Mouse (Mus musculus) forebrain, embryonic 15.5 days (tissue): ENCODE measurements around the gene Gtf2f2. TPM values are rescaled to one million over a fixed set of nuclear protein-coding genes. Genes with fewer than 3 reads are reported as not detected.
A peak's percentile ranks its signal among the peaks of the same experiment; 100 is the strongest.

Experiments
- ATAC-seq: fragments of 200-750 bp; cut with Nextera tagmentation; replicated peaks from 2 replicates; pipeline ENCODE4 v1.8.0; 2017; ENCODE audit warnings: mild to moderate bottlenecking, moderate TSS enrichment, moderate library complexity
- H3K27ac ChIP-seq: fragments of 300-500 bp; sonication (generic); replicated peaks from 2 replicates; pipeline ENCODE4 v1.5.1; 2015; ENCODE audit warnings: mild to moderate bottlenecking, inconsistent platforms
- H3K27me3 ChIP-seq: fragments of 300-500 bp; sonication (generic); 2 replicates; pipeline ENCODE4 v1.6.1; 2015; ENCODE audit warnings: inconsistent platforms
- H3K36me3 ChIP-seq: fragments of 300-500 bp; sonication (generic); 2 replicates; pipeline ENCODE4 v1.6.1; 2015; ENCODE audit warnings: mild to moderate bottlenecking, inconsistent platforms
- H3K4me1 ChIP-seq: fragments of 300-500 bp; sonication (generic); 2 replicates; pipeline ENCODE4 v1.6.1; 2015; ENCODE audit warnings: inconsistent platforms
- H3K4me2 ChIP-seq: fragments of 300-500 bp; sonication (generic); replicated peaks from 2 replicates; pipeline ENCODE4 v1.6.1; 2015; ENCODE audit warnings: mild to moderate bottlenecking, inconsistent platforms
- H3K4me3 ChIP-seq: fragments of 300-500 bp; sonication (generic); 2 replicates; pipeline ENCODE4 v1.5.1; 2015; ENCODE audit warnings: mild to moderate bottlenecking, inconsistent platforms
- H3K9ac ChIP-seq: fragments of 300-500 bp; sonication (generic); replicated peaks from 2 replicates; pipeline ENCODE4 v1.6.1; 2015; ENCODE audit warnings: mild to moderate bottlenecking, inconsistent platforms
- H3K9me3 ChIP-seq: fragments of 300-500 bp; sonication (generic); 2 replicates; pipeline ENCODE4 v1.6.1; 2016; ENCODE audit warnings: inconsistent platforms
- WGBS: fragments of 180-500 bp; shearing (Covaris S2); methylation state at CpG from one replicate; pipeline ENCODE4 v1.1.7; 2015; ENCODE audit warnings: mixed read lengths; 5-methylcytosine and 5-hydroxymethylcytosine counted together
- polyA plus RNA-seq: library from polyadenylated mRNA; unstranded; fragments of >200 nt; fragmentation: Nextera tagmentation; extraction: Ambion mirVana; gene quantifications from 2 replicates; pipeline ENCODE4 v1.2.1, GENCODE M21; 2015

The Gtf2f2 gene
- polyA plus RNA-seq: 47.4 and 51.7 TPM in 2 replicates

GRCm38 (mm10) chr14:76010102-76011061 is at the start of gene Gtf2f2:
Gene Gtf2f2, minus strand, starts transcription at chr14:76010865.
- H3K36me3 ChIP-seq: no peaks in the 10 kb centered on the region
- peak within 1 kb of the TSS; percentile 79 for H3K27ac ChIP-seq
- ATAC-seq: peak; percentile 95
- H3K4me2 ChIP-seq: peak within 1 kb of the TSS; percentile 62
- no peaks in the 10 kb centered on the region for H3K27me3 ChIP-seq
- no peaks in the 10 kb centered on the region for H3K9me3 ChIP-seq
- H3K4me3 ChIP-seq: peak within 1 kb of the TSS; percentile 97
- 1% methylated on average over 67 of the region's 67 CpGs for WGBS
- peaks cover 31% of the 10 kb centered on the region for H3K4me1 ChIP-seq
- H3K9ac ChIP-seq: peak within 1 kb of the TSS; percentile 80

- H3K27ac ChIP-seq: no peak overlapping the region
- no peaks in the 10 kb centered on the region for H3K27me3 ChIP-seq
- H3K4me2 ChIP-seq: no peak overlapping the region
- H3K9me3 ChIP-seq: no peaks in the 10 kb centered on the region
- no peak overlapping the region for H3K9ac ChIP-seq
- WGBS: 77% methylated on average over 5 of the region's 5 CpGs
- no peaks in the 10 kb centered on the region for H3K36me3 ChIP-seq
- no peak overlapping the region for H3K4me3 ChIP-seq
- H3K4me1 ChIP-seq: no peaks in the 10 kb centered on the region
- ATAC-seq: no peak
These were observed 48.8 kb upstream of the Gtf2f2 start for GRCm38 (mm10) chr14:76059441-76059840.

DNA sequence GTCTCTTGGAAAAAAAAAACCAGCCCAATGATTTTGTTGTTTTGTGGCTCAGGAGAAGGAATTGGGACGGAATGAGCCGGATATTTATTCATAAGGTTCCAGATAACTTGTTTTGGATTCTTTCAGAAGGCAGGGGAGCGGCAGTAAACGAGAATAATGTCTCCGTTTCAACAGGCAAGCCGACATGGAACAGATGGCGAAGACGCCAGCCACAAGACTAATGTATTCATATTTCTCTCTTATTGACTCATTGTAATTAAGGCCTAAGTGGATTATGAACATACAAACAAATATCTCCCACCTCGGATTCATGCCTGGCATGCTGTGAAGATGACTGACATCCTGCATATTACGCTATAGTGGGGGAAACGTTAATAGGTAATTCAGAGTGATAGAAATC is 43.1 kb upstream of the Gtf2f2 start:
- Histone ChIP-seq H3K4me1 (peaks cover 13% of the 10 kb centered on the region), H3K4me2 (no peak overlapping the region), H3K27ac (peak overlapping the region; percentile 13), H3K9me3 (no peaks in the 10 kb centered on the region), H3K36me3 (no peaks in the 10 kb centered on the region), H3K4me3 (no peak overlapping the region), H3K27me3 (no peaks in the 10 kb centered on the region), H3K9ac (no peak overlapping the region)
- no peak for ATAC-seq
- WGBS: 54% methylated on average over 11 of the region's 11 CpGs

DNA sequence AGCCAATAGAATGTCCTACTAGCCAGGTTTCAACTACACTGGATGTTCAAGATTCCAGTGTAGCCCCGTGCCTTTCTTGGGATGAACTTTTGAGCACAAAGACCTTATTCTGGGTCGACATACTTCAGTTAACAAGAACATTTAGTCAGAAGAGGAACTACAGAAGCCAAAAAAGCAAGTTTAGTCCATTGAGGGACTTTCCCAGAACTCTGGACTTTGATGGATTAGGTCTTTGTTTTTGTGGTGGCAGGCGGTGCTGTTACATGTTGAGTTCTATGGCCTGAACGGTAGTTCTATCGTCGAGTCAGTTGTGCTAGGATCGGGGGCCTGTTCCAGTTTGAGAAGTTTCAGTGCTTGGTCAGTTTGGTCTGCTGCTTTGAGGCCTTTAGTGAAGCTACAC is 41.3 kb upstream of the Gtf2f2 start:
- 89% methylated on average over 7 of the region's 7 CpGs for WGBS

DNA sequence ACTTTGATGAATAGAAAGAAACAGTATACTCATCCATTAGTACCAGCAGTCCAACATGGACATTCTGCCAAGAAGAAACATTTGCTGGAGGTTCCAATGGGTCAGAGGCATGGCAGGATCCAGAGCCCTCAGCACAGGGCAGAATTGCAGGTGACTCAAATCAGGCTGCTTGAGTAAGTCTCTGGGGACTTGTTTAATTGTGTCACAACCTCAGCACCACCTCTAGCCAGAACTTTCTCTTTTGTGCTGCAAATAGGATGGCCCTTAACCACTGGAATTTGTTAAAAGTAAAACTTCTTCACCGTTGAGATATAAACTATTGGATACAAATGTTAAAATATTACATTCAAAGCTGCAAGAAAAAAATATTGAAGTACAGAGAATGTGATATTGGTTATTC is 35.1 kb upstream of the Gtf2f2 start:
- no peak overlapping the region for H3K4me3 ChIP-seq
- H3K27me3 ChIP-seq: no peaks in the 10 kb centered on the region
- H3K9ac ChIP-seq: no peak overlapping the region
- no peaks in the 10 kb centered on the region for H3K36me3 ChIP-seq
- no peak overlapping the region for H3K4me2 ChIP-seq
- H3K9me3 ChIP-seq: no peaks in the 10 kb centered on the region
- 0 out of 2 replicates have a peak, but pooled peaks cover 3% of the 10 kb centered on the region for H3K4me1 ChIP-seq
- H3K27ac ChIP-seq: no peak overlapping the region
- ATAC-seq: no peak
- 63% methylated on average over 1 of the region's 1 CpGs for WGBS

More for the DNA sequence above, 41.3 kb upstream of the Gtf2f2 start:
- peaks cover 13% of the 10 kb centered on the region for H3K4me1 ChIP-seq
- H3K36me3 ChIP-seq: no peaks in the 10 kb centered on the region
- no peak for ATAC-seq
- H3K9ac ChIP-seq: no peak overlapping the region
- no peak overlapping the region for H3K27ac ChIP-seq
- no peak overlapping the region for H3K4me2 ChIP-seq
- no peaks in the 10 kb centered on the region for H3K27me3 ChIP-seq
- no peaks in the 10 kb centered on the region for H3K9me3 ChIP-seq
- no peak overlapping the region for H3K4me3 ChIP-seq

DNA sequence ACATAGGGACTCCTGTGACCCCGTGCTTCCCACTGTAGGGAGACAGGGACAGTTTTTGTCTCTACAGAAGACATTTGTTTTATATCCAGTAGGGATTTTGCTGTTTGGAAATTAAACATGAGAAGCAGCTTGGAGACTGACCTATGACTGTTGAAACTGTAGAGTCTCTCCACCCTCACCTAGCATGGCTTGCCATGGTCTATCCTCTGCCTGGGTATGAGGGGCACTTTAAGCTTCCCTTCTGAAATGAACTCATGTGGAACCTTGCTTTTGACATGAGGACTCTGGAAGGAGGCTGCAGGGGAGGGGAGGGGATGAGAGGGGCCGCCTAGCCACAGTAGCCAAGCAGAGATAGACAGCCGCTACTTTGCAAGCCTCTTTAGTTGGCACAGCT is 33.5 kb upstream of the Gtf2f2 start:
- no peaks in the 10 kb centered on the region for H3K27me3 ChIP-seq
- no peaks in the 10 kb centered on the region for H3K9me3 ChIP-seq
- no peak overlapping the region for H3K4me2 ChIP-seq
- no peaks in the 10 kb centered on the region for H3K36me3 ChIP-seq
- H3K9ac ChIP-seq: no peak overlapping the region
- ATAC-seq: no peak
- no peak overlapping the region for H3K27ac ChIP-seq
- no peak overlapping the region for H3K4me3 ChIP-seq
- 0 out of 2 replicates have a peak, but pooled peaks cover 3% of the 10 kb centered on the region for H3K4me1 ChIP-seq
- WGBS: 50% methylated on average over 3 of the region's 3 CpGs

DNA sequence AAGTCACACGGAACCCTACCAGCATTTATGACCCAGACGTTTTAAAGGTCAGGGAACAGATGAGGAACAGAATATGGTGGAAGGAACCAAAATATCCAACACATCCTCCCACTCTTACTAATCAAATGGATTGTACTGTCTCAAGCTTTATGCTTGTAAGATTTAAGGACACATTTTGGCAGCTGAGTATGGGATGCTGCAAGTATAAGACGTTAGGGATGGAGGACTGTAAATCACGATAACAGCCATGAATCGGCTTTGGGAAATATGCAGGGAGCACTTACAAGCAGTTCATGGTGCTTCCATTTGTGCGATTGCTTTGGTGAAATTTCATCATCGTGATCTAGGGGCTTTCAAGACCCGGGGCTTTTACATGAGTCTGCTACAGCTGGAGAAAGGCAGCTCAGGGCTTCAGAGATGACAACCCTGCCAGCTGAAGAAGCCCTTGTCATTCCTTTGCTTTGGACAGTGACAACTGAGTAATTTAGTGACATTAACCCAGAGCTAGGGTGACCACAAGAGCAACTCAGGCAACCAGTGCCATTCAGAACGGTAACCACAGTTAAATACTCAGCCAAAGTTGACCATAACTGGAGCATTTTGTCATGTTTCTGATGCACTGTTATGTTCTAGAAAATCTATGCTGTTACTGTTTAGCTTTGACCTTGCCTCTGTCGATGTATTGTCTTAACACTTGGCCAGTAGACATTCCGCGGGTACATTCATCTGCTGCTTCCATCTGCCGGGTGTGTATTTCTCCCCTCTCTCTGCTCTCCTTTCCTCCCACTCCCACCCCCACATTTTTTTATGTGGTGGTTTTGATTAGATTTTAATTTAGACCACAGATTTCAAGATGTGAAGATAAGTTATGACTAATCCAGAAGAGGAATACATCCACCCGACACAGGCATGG is 32.8 kb upstream of the Gtf2f2 start:
- 87% methylated on average over 14 of the region's 14 CpGs for WGBS
- Histone ChIP-seq H3K9me3 (no peaks in the 10 kb centered on the region), H3K27me3 (no peaks in the 10 kb centered on the region), H3K9ac (no peak overlapping the region), H3K4me3 (no peak overlapping the region), H3K4me2 (no peak overlapping the region), H3K4me1 (0 out of 2 replicates have a peak, but pooled peaks cover 3% of the 10 kb centered on the region), H3K27ac (no peak overlapping the region), H3K36me3 (no peaks in the 10 kb centered on the region)
- ATAC-seq: no peak

DNA sequence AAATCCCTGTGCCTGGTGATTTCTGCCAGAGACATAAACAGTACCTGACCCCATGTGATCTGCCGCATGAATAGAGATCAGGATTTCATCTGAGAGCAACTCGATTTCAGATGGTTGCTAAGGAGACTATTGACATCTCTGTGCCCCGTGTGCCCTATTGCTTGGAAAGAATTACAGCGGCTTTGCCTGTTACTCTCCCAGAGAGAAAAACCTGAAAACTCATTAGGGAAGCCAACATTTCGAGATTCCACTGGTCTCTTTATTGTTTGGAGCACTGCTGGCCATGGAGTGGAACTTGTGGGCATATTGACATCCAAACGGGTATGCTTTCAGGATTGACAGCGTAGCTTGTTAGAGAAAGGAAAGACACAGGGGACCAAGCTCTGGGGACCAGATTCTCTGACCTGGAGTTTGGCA is 22.6 kb upstream of the Gtf2f2 start:
- under 1% methylated on average over 7 of the region's 7 CpGs for WGBS
- Histone ChIP-seq H3K4me3 (no peak overlapping the region), H3K9me3 (no peaks in the 10 kb centered on the region), H3K9ac (peak overlapping the region; percentile 20; the same call in 1 of the 2 replicates), H3K27me3 (no peaks in the 10 kb centered on the region), H3K27ac (peak overlapping the region; percentile 94), H3K4me2 (peak overlapping the region; percentile 25; the same call in 1 of the 2 replicates), H3K4me1 (peaks cover 41% of the 10 kb centered on the region), H3K36me3 (no peaks in the 10 kb centered on the region)
- ATAC-seq: peak; percentile 80

DNA sequence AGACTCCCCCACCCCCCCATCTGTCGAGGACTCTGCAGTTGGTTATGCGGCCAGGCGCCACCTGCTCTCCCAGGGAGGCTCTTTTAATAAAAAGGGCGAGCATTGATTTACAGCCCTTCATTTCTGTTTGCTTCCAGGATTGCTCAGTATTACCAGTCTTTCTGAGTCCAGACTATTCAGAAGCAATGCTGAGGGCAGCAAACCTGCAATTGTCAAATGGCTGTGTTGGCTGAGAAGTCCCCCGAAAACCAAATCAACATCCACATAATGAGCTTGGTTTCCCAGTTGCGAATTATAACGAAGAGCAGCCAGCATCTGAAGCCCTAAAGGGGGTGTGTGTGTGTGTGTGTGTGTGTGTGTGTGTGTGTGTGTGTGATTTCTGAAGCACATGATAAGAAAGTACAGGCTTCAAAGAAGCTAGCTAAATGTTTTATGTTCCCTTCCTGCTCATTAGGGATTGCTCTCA is 22.0 kb upstream of the Gtf2f2 start:
- Histone ChIP-seq H3K36me3 (no peaks in the 10 kb centered on the region), H3K4me1 (peaks cover 41% of the 10 kb centered on the region), H3K27me3 (no peaks in the 10 kb centered on the region), H3K4me2 (peak overlapping the region; percentile 25), H3K9ac (no peak overlapping the region), H3K9me3 (no peaks in the 10 kb centered on the region), H3K4me3 (no peak overlapping the region), H3K27ac (peak overlapping the region; percentile 94)
- WGBS: under 1% methylated on average over 7 of the region's 7 CpGs
- peak; percentile 71 for ATAC-seq

DNA sequence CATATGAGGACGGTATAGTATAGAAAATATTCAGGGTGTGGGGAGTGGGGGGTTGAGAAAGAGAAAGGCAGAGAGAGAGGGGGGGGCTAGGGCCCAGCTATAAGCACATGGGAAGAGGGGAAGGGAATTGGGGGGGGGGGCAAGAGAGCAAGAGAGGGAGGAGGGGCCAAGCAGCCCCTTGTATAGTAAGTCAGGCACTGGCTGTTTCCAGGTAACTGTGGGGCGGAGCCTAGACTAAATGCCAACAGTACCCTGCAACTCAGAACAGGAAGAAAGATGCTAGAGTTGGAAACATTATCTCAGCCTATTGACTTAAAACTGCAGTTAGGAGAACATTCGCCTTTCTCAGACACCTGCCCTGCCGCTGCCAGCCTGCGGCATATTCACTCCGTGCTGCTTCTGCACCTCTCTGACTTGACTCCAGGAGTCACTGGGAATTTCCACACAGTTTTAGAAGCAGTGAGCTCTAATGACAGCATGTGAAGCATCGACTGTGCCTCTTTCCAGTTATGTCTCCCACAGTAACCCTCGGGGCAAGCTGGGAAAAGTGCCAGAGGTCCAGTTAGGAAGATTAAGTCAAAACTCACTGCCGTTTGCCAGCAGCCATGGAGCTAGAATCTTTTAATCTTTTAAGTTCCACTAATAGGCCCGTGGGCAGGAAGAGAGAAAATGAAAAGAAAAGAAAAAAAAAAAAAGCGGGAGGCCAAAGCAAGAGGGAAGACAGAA is 20.6 kb upstream of the Gtf2f2 start:
- no peak overlapping the region for H3K9ac ChIP-seq
- H3K27me3 ChIP-seq: no peaks in the 10 kb centered on the region
- 23% methylated on average over 11 of the region's 11 CpGs for WGBS
- H3K4me2 ChIP-seq: peak overlapping the region; percentile 9; the same call in 1 of the 2 replicates
- H3K4me1 ChIP-seq: peaks cover 41% of the 10 kb centered on the region
- no peaks in the 10 kb centered on the region for H3K9me3 ChIP-seq
- peak overlapping the region; percentile 94 for H3K27ac ChIP-seq
- 0 out of 2 replicates have a peak, but pooled peaks have one; percentile 46 for ATAC-seq
- no peak overlapping the region for H3K4me3 ChIP-seq
- H3K36me3 ChIP-seq: no peaks in the 10 kb centered on the region

- H3K4me1 ChIP-seq: peaks cover 13% of the 10 kb centered on the region
- no peaks in the 10 kb centered on the region for H3K27me3 ChIP-seq
- no peak overlapping the region for H3K27ac ChIP-seq
- no peaks in the 10 kb centered on the region for H3K36me3 ChIP-seq
- no peak overlapping the region for H3K4me2 ChIP-seq
- ATAC-seq: no peak
- WGBS: 83% methylated on average over 4 of the region's 4 CpGs
- no peak overlapping the region for H3K4me3 ChIP-seq
- no peaks in the 10 kb centered on the region for H3K9me3 ChIP-seq
- H3K9ac ChIP-seq: no peak overlapping the region
These were observed 14.0 kb upstream of the Gtf2f2 start for GRCm38 (mm10) chr14:76024641-76025040.
